Mouse (Mus musculus) adrenal gland, postnatal 4 days (tissue): Measurements from ENCODE around the gene Tbrg4. TPM values are rescaled to one million over a fixed set of nuclear protein-coding genes. Genes with fewer than 3 reads are reported as not detected.

Source experiments
- DNase-seq, 2 experiments: peaks; one replicate each; pipeline ENCODE4 v3.0.0; 2021 to 2022; ENCODE audit warnings: low spot score in 2 of 2, mixed read lengths in 2 of 2
- total RNA-seq, 2 experiments: library from RNA; stranded (reverse); gene quantifications; 2 replicates each; pipeline ENCODE4 v1.2.3; 2021

The Tbrg4 gene
- total RNA-seq, 2 experiments from 2014 or later = 70.9 to 81.6 TPM

- DNase-seq = no peak
Measured at GRCm38 (mm10) chr11:6594845-6595244, 31.0 kb downstream of the Tbrg4 start.

- DNase-seq = no peak
Measured at GRCm38 (mm10) chr11:6593406-6593805, 32.5 kb downstream of the Tbrg4 start.

GRCm38 (mm10) chr11:6590933-6591675 lies 34.8 kb downstream of the Tbrg4 start:
- no peak for DNase-seq

- no peak for DNase-seq
Measured at GRCm38 (mm10) chr11:6589838-6590237, 36.0 kb downstream of the Tbrg4 start.

- no peak for DNase-seq
Measured at GRCm38 (mm10) chr11:6588295-6588694, 37.6 kb downstream of the Tbrg4 start.

- DNase-seq = no peak
Measured at GRCm38 (mm10) chr11:6587249-6587940, 38.5 kb downstream of the Tbrg4 start.

GRCm38 (mm10) chr11:6586660-6587059 lies 39.2 kb downstream of the Tbrg4 start:
- no peak for DNase-seq

GRCm38 (mm10) chr11:6585748-6586147 lies 40.1 kb downstream of the Tbrg4 start:
- no peak for DNase-seq

GRCm38 (mm10) chr11:6581560-6581959 lies 44.3 kb downstream of the Tbrg4 start:
- DNase-seq = no peak

GRCm38 (mm10) chr11:6580065-6580750 lies 45.7 kb downstream of the Tbrg4 start:
- DNase-seq = no peak

- no peak for DNase-seq
Measured at GRCm38 (mm10) chr11:6579361-6579760, 46.5 kb downstream of the Tbrg4 start.

- DNase-seq = no peak
Measured at GRCm38 (mm10) chr11:6576151-6576550, 49.7 kb downstream of the Tbrg4 start.

- DNase-seq = no peak
Measured at GRCm38 (mm10) chr11:6569410-6569777, 56.5 kb downstream of the Tbrg4 start.

- DNase-seq = no peak
Measured at GRCm38 (mm10) chr11:6568584-6569409, 57.1 kb downstream of the Tbrg4 start.

GRCm38 (mm10) chr11:6567951-6568350 lies 57.9 kb downstream of the Tbrg4 start:
- DNase-seq = no peak

- no peak for DNase-seq
Measured at GRCm38 (mm10) chr11:6566496-6566895, 59.4 kb downstream of the Tbrg4 start.

Other genes starting within 250 kb of the Tbrg4 start
- gene Zmiz2, start 237.0 kb downstream of the Tbrg4 start, total RNA-seq = 10 to 100 TPM; 62.4 to 67.1 TPM
- gene Ppia, start 210.6 kb downstream of the Tbrg4 start, total RNA-seq = 1,000 to 10,000 TPM; 1,693 to 1,728 TPM
- gene H2afv, start 181.6 kb downstream of the Tbrg4 start, total RNA-seq = 100 to 1,000 TPM; 105 to 130 TPM
- 10 to 100 TPM; 72.9 to 77.4 TPM for gene Purb, start 150.2 kb downstream of the Tbrg4 start, total RNA-seq
- 1 to 10 TPM; 3.1 to 4.8 TPM for gene Myo1g, start 105.1 kb downstream of the Tbrg4 start, total RNA-seq
- gene Ccm2, start 79.2 kb downstream of the Tbrg4 start, total RNA-seq = 10 to 100 TPM; 40.1 to 40.9 TPM
- gene Nacad, start 20.0 kb downstream of the Tbrg4 start, total RNA-seq = 10 to 100 TPM in 1 of 2 experiments, 1 to 10 TPM in 1; 4.7 to 12.6 TPM
- gene Wap, start 12.6 kb upstream of the Tbrg4 start, total RNA-seq = not detected
- 10 to 100 TPM; 14.3 to 14.8 TPM for gene Ramp3, start 32.5 kb upstream of the Tbrg4 start, total RNA-seq
- not detected for gene Gm11983, start 211.6 kb upstream of the Tbrg4 start, total RNA-seq